Mouse (Mus musculus) urinary bladder, postnatal 14 days (tissue): ENCODE measurements around the gene Etv2.

Experiments
- DNase-seq: peaks from one replicate; pipeline ENCODE4 v3.0.0; 2021; ENCODE audit warnings: low spot score

Gene Etv2

DNA sequence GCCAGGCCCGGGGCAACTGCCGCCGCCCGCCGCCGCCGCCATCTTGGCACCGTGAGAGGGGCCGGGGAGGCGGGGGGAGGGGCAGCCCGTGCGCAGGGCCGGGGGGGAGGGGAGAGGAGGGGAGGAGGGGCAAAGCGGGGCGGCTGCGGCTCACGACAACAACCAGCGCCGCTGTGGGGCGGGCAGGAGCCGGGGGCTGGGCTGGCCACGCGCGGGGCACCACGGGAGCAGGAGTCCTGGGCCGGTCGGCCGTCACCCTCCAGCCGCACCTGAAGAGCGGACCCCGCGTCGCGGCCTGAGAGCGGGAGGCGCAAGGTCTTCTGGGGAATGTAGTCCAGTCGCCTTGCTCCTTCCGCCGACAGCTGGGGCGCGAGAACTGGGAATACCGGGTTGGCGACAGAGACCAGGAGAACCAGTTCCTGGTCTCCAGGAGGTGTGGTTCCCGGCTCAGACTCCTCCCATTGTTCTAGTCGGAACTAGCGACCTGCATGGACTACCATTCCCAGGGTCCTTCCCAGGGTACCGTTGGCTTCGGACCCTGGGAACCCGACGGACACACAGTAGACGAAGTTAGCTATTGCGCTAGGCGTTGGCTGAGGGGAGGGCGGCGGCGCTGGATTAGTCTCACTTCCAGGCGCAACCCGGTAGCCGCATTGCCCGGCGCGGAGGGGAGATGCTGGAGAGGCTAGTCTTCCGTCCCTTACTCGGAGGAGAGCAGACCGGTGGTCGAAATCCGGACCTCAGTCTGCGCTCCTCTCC lies 46.8 kb downstream of the Etv2 start, which contains the start of gene Kmt2b:
Gene Kmt2b (minus strand): TSS at position 51 of the 759 bp plus-strand sequence.
- DNase-seq = peak; percentile 98

DNA sequence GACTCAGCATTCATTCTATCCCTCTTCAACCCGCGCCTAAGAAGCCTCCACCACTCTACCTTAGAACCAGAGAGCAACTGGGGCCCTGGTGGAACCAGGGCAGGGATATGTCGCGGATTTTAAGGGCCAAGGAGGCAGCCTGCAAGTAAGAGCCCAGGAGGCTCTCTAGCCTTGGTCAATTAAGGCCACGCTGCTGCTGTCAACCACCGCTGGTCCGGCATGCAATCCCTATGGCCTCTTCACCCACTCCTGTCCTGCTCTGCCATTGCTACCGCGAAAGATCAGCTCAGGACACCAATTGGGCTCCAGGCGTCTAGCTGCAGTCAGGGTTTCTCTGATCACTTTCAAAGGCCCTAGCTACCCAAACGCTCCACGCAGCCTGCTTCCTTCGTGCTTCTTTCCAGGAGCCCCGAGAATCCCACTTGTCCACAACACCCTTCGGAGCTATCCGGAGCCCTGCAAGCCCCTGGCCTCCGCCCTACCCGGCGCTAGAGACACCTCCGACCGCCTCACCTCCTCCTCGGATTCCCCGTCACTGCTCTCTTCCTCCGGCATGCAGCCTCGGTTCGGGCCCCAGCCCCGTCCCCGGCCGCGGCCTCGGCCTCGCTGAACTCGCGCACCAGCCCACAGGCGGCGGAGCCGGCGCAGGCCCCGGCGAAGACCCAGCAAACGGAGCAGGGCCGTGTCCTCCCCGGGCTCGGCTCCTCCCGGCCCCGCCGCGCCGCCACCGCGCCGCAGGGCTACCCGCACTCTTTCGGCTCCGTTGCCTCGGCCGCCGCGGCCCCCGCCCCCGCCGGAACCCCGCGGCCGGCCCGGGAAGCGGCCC lies 47.6 kb downstream of the Etv2 start:
- DNase-seq = peak; percentile 51

DNA sequence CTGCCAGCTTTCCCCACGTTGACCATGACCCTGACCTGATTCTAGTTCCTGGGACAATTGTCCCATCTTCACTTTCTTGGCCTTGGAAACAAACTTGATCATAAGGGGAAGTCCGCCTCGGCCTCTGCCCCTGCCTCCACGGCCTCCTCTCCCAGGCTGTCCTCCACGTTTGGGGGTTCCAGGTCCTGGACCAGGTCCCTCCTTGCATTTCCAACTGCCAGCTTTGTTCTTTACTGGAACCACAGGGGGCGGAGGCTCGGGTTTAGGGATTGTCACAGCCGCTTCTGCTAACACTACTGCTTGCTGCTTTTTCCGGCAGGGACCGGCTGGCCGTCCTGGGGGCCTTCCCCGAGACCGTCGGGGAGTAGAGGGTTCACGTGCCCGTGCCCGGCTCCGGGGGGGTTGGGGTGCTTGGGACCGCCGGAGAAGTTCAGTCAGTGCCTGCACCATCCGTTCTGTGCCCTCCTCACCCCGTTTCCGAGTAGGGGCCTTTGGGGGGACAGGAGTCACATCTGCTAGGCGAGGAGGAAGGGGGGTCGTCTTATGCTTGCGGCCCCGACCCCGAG lies 49.1 kb downstream of the Etv2 start:
- DNase-seq = no peak

DNA sequence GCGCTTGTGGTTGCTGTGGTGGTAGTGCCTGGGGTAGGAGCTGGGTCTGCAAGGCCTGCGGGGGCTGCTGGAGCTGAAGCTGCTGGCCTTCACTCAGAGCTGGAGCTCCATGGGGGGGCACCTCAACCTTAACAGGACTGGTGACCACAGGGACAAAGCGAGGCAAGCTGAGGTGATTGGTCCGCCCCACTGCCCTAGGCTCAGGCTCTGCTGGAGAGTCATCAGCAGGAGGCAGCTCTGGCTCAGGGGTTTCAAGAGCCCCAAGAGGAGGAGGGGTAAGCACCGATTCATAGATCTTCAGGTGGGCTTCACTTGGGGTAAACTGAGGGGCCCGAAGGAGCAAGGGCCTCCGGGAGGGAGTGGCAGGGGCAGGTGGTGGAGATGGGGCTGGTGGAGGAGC lies 50.5 kb downstream of the Etv2 start:
- DNase-seq = no peak

DNA sequence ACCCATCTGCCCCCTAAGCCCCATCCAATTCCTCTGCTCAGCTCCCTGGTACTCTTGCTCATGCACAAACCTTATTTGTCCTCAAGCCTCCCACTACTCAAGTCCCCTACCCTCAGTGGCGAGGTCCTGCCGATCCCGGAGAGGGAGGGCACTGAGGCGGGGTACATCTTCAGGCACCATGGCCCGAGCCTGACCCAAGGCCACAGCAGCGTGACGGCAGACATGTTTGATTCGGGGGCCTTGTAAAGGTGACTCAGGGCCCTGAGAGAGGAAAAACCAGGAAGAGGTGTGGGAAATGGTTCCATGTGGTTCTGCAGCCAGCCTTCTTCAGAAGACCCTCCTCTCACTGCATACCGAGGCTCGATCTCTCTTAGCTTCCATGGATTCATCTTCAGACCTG lies 51.3 kb downstream of the Etv2 start:
- DNase-seq = no peak
